Mouse (Mus musculus): ENCODE measurements around the gene Cpa1. TPM values are rescaled to one million over a fixed set of nuclear protein-coding genes. Genes with fewer than 3 reads are reported as not detected.

The Cpa1 gene
- polyA plus RNA-seq (2015; fragmentation: Nextera tagmentation; extraction: Ambion mirVana) = 0.34 and 0.87 TPM in 2 replicates

- no peak within 1 kb of the TSS for H3K9ac ChIP-seq
- WGBS = 84% methylated on average over 5 of the region's 5 CpGs
- H3K4me1 ChIP-seq = peaks cover 26% of the 10 kb centered on the region
- no peak within 1 kb of the TSS for H3K4me3 ChIP-seq
- no peaks in the 10 kb centered on the region for H3K36me3 ChIP-seq
- H3K9me3 ChIP-seq = no peaks in the 10 kb centered on the region
- no peaks in the 10 kb centered on the region for H3K27me3 ChIP-seq
- no peak for ATAC-seq (ENCODE audit: insufficient number of reproducible peaks, insufficient read depth, low FRiP score, low TSS enrichment, low read depth)
- H3K4me2 ChIP-seq = no peak within 1 kb of the TSS
- H3K27ac ChIP-seq = no peak within 1 kb of the TSS
Observed at GRCm38 (mm10) chr6:30638674-30639268, at the start of gene Cpa1. TSS of gene Cpa1 (plus strand) at chr6:30639218.

- ATAC-seq (ENCODE audit: insufficient number of reproducible peaks, insufficient read depth, low FRiP score, low TSS enrichment, low read depth) = no peak
- Histone ChIP-seq H3K36me3 (no peaks in the 10 kb centered on the region), H3K9me3 (no peaks in the 10 kb centered on the region), H3K9ac (no peak overlapping the region), H3K27ac (peak overlapping the region; percentile 62; the same call in 1 of the 2 replicates), H3K4me3 (no peak overlapping the region), H3K4me1 (peaks cover 15% of the 10 kb centered on the region), H3K27me3 (no peaks in the 10 kb centered on the region), H3K4me2 (no peak overlapping the region)
- WGBS = 21% methylated on average over 2 of the region's 2 CpGs
Observed at GRCm38 (mm10) chr6:30589819-30590218, 49.2 kb upstream of the Cpa1 start.

GRCm38 (mm10) chr6:30591851-30592404, 47.1 kb upstream of the Cpa1 start:
- no peak overlapping the region for H3K4me3 ChIP-seq
- no peaks in the 10 kb centered on the region for H3K27me3 ChIP-seq
- peaks cover 26% of the 10 kb centered on the region for H3K4me1 ChIP-seq
- no peak overlapping the region for H3K4me2 ChIP-seq
- 42% methylated on average over 5 of the region's 5 CpGs for WGBS
- no peak overlapping the region for H3K27ac ChIP-seq
- no peaks in the 10 kb centered on the region for H3K9me3 ChIP-seq
- ATAC-seq (ENCODE audit: insufficient number of reproducible peaks, insufficient read depth, low FRiP score, low TSS enrichment, low read depth) = no peak
- H3K36me3 ChIP-seq = no peaks in the 10 kb centered on the region
- no peak overlapping the region for H3K9ac ChIP-seq

GRCm38 (mm10) chr6:30592417-30592974, 46.5 kb upstream of the Cpa1 start:
- Histone ChIP-seq H3K4me2 (no peak overlapping the region), H3K36me3 (no peaks in the 10 kb centered on the region), H3K27ac (no peak overlapping the region), H3K9ac (no peak overlapping the region), H3K27me3 (no peaks in the 10 kb centered on the region), H3K9me3 (no peaks in the 10 kb centered on the region), H3K4me1 (peaks cover 26% of the 10 kb centered on the region), H3K4me3 (no peak overlapping the region)
- 60% methylated on average over 10 of the region's 10 CpGs for WGBS
- ATAC-seq (ENCODE audit: insufficient number of reproducible peaks, insufficient read depth, low FRiP score, low TSS enrichment, low read depth) = no peak

- Histone ChIP-seq H3K27me3 (no peaks in the 10 kb centered on the region), H3K4me2 (no peak overlapping the region)
- 83% methylated on average over 7 of the region's 7 CpGs for WGBS
Observed at GRCm38 (mm10) chr6:30594364-30594763, 44.7 kb upstream of the Cpa1 start.

GRCm38 (mm10) chr6:30596230-30596898, 42.7 kb upstream of the Cpa1 start:
- Histone ChIP-seq H3K27ac (no peak overlapping the region), H3K9ac (no peak overlapping the region), H3K27me3 (no peaks in the 10 kb centered on the region), H3K4me3 (no peak overlapping the region), H3K9me3 (no peaks in the 10 kb centered on the region), H3K36me3 (no peaks in the 10 kb centered on the region), H3K4me1 (peaks cover 16% of the 10 kb centered on the region), H3K4me2 (no peak overlapping the region)
- 83% methylated on average over 8 of the region's 8 CpGs for WGBS
- no peak for ATAC-seq (ENCODE audit: insufficient number of reproducible peaks, insufficient read depth, low FRiP score, low TSS enrichment, low read depth)

More at GRCm38 (mm10) chr6:30594364-30594763, 44.7 kb upstream of the Cpa1 start:
- H3K27ac ChIP-seq = no peak overlapping the region
- no peak overlapping the region for H3K4me3 ChIP-seq
- ATAC-seq (ENCODE audit: insufficient number of reproducible peaks, insufficient read depth, low FRiP score, low TSS enrichment, low read depth) = no peak
- H3K9me3 ChIP-seq = no peaks in the 10 kb centered on the region
- H3K36me3 ChIP-seq = no peaks in the 10 kb centered on the region
- H3K9ac ChIP-seq = no peak overlapping the region
- H3K4me1 ChIP-seq = peaks cover 22% of the 10 kb centered on the region

- Histone ChIP-seq H3K27me3 (no peaks in the 10 kb centered on the region), H3K4me2 (no peak overlapping the region), H3K4me3 (no peak overlapping the region), H3K9me3 (no peaks in the 10 kb centered on the region), H3K4me1 (peaks cover 13% of the 10 kb centered on the region), H3K36me3 (no peaks in the 10 kb centered on the region), H3K27ac (no peak overlapping the region), H3K9ac (no peak overlapping the region)
- no peak for ATAC-seq (ENCODE audit: insufficient number of reproducible peaks, insufficient read depth, low FRiP score, low TSS enrichment, low read depth)
- WGBS = 61% methylated on average over 3 of the region's 3 CpGs
Observed at GRCm38 (mm10) chr6:30600033-30600432, 39.0 kb upstream of the Cpa1 start.

- ATAC-seq (ENCODE audit: insufficient number of reproducible peaks, insufficient read depth, low FRiP score, low TSS enrichment, low read depth) = no peak
- no peak overlapping the region for H3K27ac ChIP-seq
- H3K36me3 ChIP-seq = no peaks in the 10 kb centered on the region
- 72% methylated on average over 1 of the region's 1 CpGs for WGBS
- no peaks in the 10 kb centered on the region for H3K9me3 ChIP-seq
- no peak overlapping the region for H3K4me2 ChIP-seq
- no peak overlapping the region for H3K9ac ChIP-seq
- H3K27me3 ChIP-seq = no peaks in the 10 kb centered on the region
- peaks cover 12% of the 10 kb centered on the region for H3K4me1 ChIP-seq
- H3K4me3 ChIP-seq = no peak overlapping the region
Observed at GRCm38 (mm10) chr6:30600995-30601394, 38.0 kb upstream of the Cpa1 start.

GRCm38 (mm10) chr6:30604342-30604867, 34.6 kb upstream of the Cpa1 start:
- Histone ChIP-seq H3K27me3 (no peaks in the 10 kb centered on the region), H3K36me3 (no peaks in the 10 kb centered on the region), H3K4me3 (no peak overlapping the region), H3K27ac (no peak overlapping the region), H3K4me2 (no peak overlapping the region), H3K4me1 (peaks cover 14% of the 10 kb centered on the region), H3K9me3 (no peaks in the 10 kb centered on the region), H3K9ac (no peak overlapping the region)
- no peak for ATAC-seq (ENCODE audit: insufficient number of reproducible peaks, insufficient read depth, low FRiP score, low TSS enrichment, low read depth)
- WGBS = 45% methylated on average over 7 of the region's 7 CpGs

GRCm38 (mm10) chr6:30605111-30605510, 33.9 kb upstream of the Cpa1 start:
- H3K36me3 ChIP-seq = no peaks in the 10 kb centered on the region
- peaks cover 14% of the 10 kb centered on the region for H3K4me1 ChIP-seq
- H3K4me3 ChIP-seq = no peak overlapping the region
- ATAC-seq (ENCODE audit: insufficient number of reproducible peaks, insufficient read depth, low FRiP score, low TSS enrichment, low read depth) = no peak
- no peak overlapping the region for H3K4me2 ChIP-seq
- WGBS = 90% methylated on average over 4 of the region's 4 CpGs
- no peak overlapping the region for H3K9ac ChIP-seq
- H3K27me3 ChIP-seq = no peaks in the 10 kb centered on the region
- H3K27ac ChIP-seq = peak overlapping the region; percentile 23; the same call in 1 of the 2 replicates
- H3K9me3 ChIP-seq = no peaks in the 10 kb centered on the region

GRCm38 (mm10) chr6:30605672-30606071, 33.3 kb upstream of the Cpa1 start:
- peaks cover 14% of the 10 kb centered on the region for H3K4me1 ChIP-seq

More at GRCm38 (mm10) chr6:30605672-30606071, 33.3 kb upstream of the Cpa1 start:
- WGBS = 75% methylated on average over 5 of the region's 5 CpGs
- Histone ChIP-seq H3K36me3 (no peaks in the 10 kb centered on the region), H3K4me3 (no peak overlapping the region), H3K9me3 (no peaks in the 10 kb centered on the region), H3K27me3 (no peaks in the 10 kb centered on the region), H3K4me2 (no peak overlapping the region), H3K27ac (peak overlapping the region; percentile 23; the same call in 1 of the 2 replicates), H3K9ac (no peak overlapping the region)
- ATAC-seq (ENCODE audit: insufficient number of reproducible peaks, insufficient read depth, low FRiP score, low TSS enrichment, low read depth) = no peak

Data from embryonic facial prominence, embryonic 13.5 days (tissue).